Mouse (Mus musculus): Measurements from ENCODE around the gene Rimkla. TPM values are rescaled to one million over a fixed set of nuclear protein-coding genes. Genes with fewer than 3 reads are reported as not detected.

Rimkla gene
- polyA plus RNA-seq, 1 experiment from 2014 or later: 0.96 TPM

DNA sequence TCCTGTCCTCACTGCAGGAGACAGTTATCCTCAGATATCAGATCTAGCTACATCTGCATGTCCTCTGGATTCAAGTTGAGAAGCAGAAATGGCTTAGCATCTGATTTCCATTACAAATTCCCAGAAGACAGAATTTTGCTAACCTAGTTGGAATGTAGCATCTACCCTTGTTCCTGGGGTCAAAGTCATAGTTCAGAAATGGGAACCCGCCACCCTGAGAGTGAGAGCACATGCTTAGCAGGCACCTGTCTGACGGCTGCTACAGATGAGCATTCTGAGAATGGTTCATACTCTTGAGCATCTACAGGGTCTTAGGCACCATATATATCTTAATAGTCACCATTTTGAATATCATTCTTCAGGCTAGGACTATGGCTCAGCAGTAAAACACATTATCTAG is 54.5 kb downstream of the Rimkla start:
- no peak overlapping the region for H3K9ac ChIP-seq
- WGBS: 91% methylated on average over 2 of the region's 2 CpGs
- no peak overlapping the region for H3K4me2 ChIP-seq (replicated peaks)
- no peaks in the 10 kb centered on the region for H3K4me1 ChIP-seq (replicated peaks)
- no peaks in the 10 kb centered on the region for H3K36me3 ChIP-seq
- no peaks in the 10 kb centered on the region for H3K27me3 ChIP-seq (replicated peaks)
- H3K27ac ChIP-seq: no peak overlapping the region
- ATAC-seq: no peak
- H3K9me3 ChIP-seq: no peaks in the 10 kb centered on the region
- no peak overlapping the region for H3K4me3 ChIP-seq (replicated peaks)

- no peak for ATAC-seq
- H3K9ac ChIP-seq: no peak overlapping the region
- no peaks in the 10 kb centered on the region for H3K9me3 ChIP-seq
- no peaks in the 10 kb centered on the region for H3K4me1 ChIP-seq (replicated peaks)
- H3K27me3 ChIP-seq (replicated peaks): no peaks in the 10 kb centered on the region
- no peak overlapping the region for H3K4me2 ChIP-seq (replicated peaks)
- 25% methylated on average over 5 of the region's 5 CpGs for WGBS
- no peaks in the 10 kb centered on the region for H3K36me3 ChIP-seq
- no peak overlapping the region for H3K4me3 ChIP-seq (replicated peaks)
- H3K27ac ChIP-seq: no peak overlapping the region
Measured at GRCm38 (mm10) chr4:119430678-119431077, 61.8 kb downstream of the Rimkla start.

DNA sequence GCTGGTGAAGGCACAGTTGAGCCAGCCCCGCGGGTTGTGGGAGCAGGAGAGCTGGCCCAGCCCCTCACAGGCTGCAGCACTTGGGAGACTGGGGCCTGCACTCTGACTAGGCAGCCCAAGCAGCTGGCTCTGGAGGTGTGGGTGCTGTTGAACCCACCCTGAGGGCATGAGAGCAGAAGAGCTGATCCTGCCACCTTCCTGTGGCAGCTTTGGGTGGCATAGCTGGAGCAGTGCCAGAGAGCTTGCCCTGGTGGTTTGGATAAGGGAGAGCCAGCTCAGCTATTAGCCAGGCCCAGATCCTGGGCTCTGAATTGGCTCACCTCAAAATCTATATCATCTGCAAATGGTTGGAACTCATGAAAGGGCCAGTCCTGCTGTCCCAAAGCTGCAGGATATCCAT is 64.7 kb downstream of the Rimkla start:
- H3K9me3 ChIP-seq: no peaks in the 10 kb centered on the region
- WGBS: 61% methylated on average over 2 of the region's 2 CpGs
- no peak overlapping the region for H3K4me2 ChIP-seq (replicated peaks)
- no peak overlapping the region for H3K27ac ChIP-seq
- H3K27me3 ChIP-seq (replicated peaks): no peaks in the 10 kb centered on the region
- no peak for ATAC-seq
- H3K36me3 ChIP-seq: no peaks in the 10 kb centered on the region
- H3K9ac ChIP-seq: no peak overlapping the region
- no peaks in the 10 kb centered on the region; the same call in 1 of the 2 replicates for H3K4me1 ChIP-seq (replicated peaks)
- no peak overlapping the region for H3K4me3 ChIP-seq (replicated peaks)

DNA sequence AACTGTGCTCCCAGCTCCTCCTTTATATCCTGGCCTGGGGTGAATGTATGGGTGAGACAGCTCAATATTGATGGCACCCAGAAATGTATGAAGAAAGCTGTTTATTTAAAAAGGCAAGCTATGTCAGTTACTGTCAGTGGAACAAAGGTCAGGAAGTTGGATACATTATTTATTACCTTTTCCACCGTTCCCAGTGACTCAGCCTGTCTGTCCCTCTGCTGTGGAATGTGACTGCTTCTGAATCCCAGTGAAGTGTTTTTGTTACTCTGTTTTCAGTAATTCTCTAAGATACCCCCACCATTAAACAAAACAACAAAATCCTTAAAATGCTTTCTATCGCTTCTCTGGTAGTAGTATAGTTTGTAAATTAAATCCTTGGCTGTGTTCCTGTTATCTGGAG is 66.8 kb downstream of the Rimkla start:
- H3K4me3 ChIP-seq (replicated peaks): no peak overlapping the region
- H3K27ac ChIP-seq: no peak overlapping the region
- no peak overlapping the region for H3K9ac ChIP-seq
- no peak for ATAC-seq
- peaks cover 4% of the 10 kb centered on the region for H3K4me1 ChIP-seq (replicated peaks)
- no peaks in the 10 kb centered on the region for H3K9me3 ChIP-seq
- WGBS: 33% methylated on average over 2 of the region's 2 CpGs
- H3K4me2 ChIP-seq (replicated peaks): no peak overlapping the region
- H3K36me3 ChIP-seq: no peaks in the 10 kb centered on the region
- H3K27me3 ChIP-seq (replicated peaks): no peaks in the 10 kb centered on the region

GRCm38 (mm10) chr4:119425077-119425476 is 67.4 kb downstream of the Rimkla start:
- ATAC-seq: no peak
- H3K27ac ChIP-seq: no peak overlapping the region
- 83% methylated on average over 2 of the region's 2 CpGs for WGBS
- no peaks in the 10 kb centered on the region for H3K27me3 ChIP-seq (replicated peaks)
- no peaks in the 10 kb centered on the region for H3K36me3 ChIP-seq
- H3K9ac ChIP-seq: no peak overlapping the region
- H3K9me3 ChIP-seq: no peaks in the 10 kb centered on the region
- peaks cover 4% of the 10 kb centered on the region for H3K4me1 ChIP-seq (replicated peaks)
- H3K4me3 ChIP-seq (replicated peaks): no peak overlapping the region
- no peak overlapping the region for H3K4me2 ChIP-seq (replicated peaks)

DNA sequence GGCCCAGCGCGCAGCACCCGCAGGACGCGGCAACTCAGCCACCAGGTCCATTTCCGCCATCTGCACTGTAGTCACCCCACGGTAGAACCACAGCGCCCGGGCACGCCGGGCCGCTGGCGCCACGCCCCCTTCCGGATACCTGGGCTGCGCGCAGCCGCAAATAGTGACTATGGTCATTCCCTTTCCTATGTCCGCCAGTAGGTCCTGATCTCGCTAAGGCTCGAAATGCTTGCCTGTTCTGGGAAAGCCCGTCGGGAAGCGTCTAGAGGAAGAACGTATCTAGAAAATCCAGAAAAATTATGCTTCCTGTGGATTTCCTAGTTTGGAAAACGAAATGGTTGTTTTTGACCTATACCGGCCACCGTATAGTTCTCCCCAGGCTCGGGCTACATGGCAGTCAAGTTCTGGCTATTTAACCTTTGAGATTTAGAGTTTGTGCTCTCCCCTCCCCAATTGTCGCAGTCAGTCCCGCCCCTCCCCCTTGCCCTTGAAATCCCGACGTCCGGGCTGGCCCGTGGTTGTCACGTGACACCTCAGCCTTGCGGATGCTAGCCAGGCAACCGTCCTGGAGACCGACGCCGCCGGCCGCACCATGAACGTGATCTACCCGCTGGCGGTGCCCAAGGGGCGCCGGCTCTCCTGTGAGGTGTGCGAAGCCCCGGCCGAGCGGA is 70.0 kb downstream of the Rimkla start, which contains the start of the genes Ppcs and Zmynd12:
Ppcs (minus strand) TSS at position 127 of the 671 bp plus-strand sequence.
Zmynd12 (plus strand) TSS at position 521 of the 671 bp plus-strand sequence.
- peak within 1 kb of the TSS; percentile 79 for H3K4me3 ChIP-seq (replicated peaks)
- H3K27me3 ChIP-seq (replicated peaks): no peaks in the 10 kb centered on the region
- peak within 1 kb of the TSS; percentile 78 for H3K4me2 ChIP-seq (replicated peaks)
- H3K4me1 ChIP-seq (replicated peaks): peaks cover 4% of the 10 kb centered on the region
- peak; percentile 98 for ATAC-seq
- H3K36me3 ChIP-seq: no peaks in the 10 kb centered on the region
- WGBS: under 1% methylated on average over 52 of the region's 52 CpGs
- peak within 1 kb of the TSS; percentile 85 for H3K27ac ChIP-seq
- H3K9ac ChIP-seq: peak within 1 kb of the TSS; percentile 88
- H3K9me3 ChIP-seq: no peaks in the 10 kb centered on the region

DNA sequence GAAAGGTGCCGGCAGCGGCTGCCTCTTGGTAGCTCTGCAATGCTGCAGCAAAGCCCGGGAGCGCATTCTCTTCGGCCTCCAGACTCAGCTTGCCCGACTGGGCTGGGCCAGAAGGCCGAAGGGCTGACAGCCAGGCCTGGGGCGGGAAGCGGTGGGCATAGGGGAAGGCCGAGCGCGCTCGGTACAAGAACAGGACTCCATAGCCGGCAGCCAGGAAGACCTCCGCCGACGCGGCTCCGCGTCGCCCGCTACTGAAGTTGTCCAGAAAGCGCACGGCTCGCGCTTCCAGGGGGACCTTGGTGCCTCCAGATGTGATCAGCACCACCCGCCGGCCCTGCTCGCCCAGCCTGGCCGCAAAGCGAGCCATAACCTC is 70.5 kb downstream of the Rimkla start:
- WGBS: under 1% methylated on average over 31 of the region's 31 CpGs
- Histone ChIP-seq H3K9me3 (no peaks in the 10 kb centered on the region), H3K9ac (peak overlapping the region; percentile 88), H3K4me3 (replicated peaks) (peak overlapping the region; percentile 79), H3K4me1 (replicated peaks) (peaks cover 4% of the 10 kb centered on the region), H3K4me2 (replicated peaks) (peak overlapping the region; percentile 78), H3K27me3 (replicated peaks) (no peaks in the 10 kb centered on the region), H3K36me3 (no peaks in the 10 kb centered on the region), H3K27ac (peak overlapping the region; percentile 85)
- ATAC-seq: peak; percentile 68

- 19% methylated on average over 3 of the region's 3 CpGs for WGBS
- Histone ChIP-seq H3K27me3 (replicated peaks) (no peaks in the 10 kb centered on the region), H3K9ac (peak overlapping the region; percentile 88), H3K36me3 (no peaks in the 10 kb centered on the region), H3K4me2 (replicated peaks) (peak overlapping the region; percentile 78), H3K4me1 (replicated peaks) (peaks cover 4% of the 10 kb centered on the region), H3K4me3 (replicated peaks) (peak overlapping the region; percentile 79), H3K27ac (no peak overlapping the region), H3K9me3 (no peaks in the 10 kb centered on the region)
- no peak for ATAC-seq
Measured at GRCm38 (mm10) chr4:119421191-119421590, 71.2 kb downstream of the Rimkla start.

- ATAC-seq: no peak
- WGBS: 87% methylated on average over 3 of the region's 3 CpGs
- peaks cover 8% of the 10 kb centered on the region for H3K4me1 ChIP-seq (replicated peaks)
- no peak overlapping the region for H3K4me3 ChIP-seq (replicated peaks)
- no peaks in the 10 kb centered on the region for H3K9me3 ChIP-seq
- H3K36me3 ChIP-seq: no peaks in the 10 kb centered on the region
- H3K27me3 ChIP-seq (replicated peaks): no peaks in the 10 kb centered on the region
- H3K4me2 ChIP-seq (replicated peaks): no peak overlapping the region
- H3K9ac ChIP-seq: no peak overlapping the region
- H3K27ac ChIP-seq: no peak overlapping the region
Measured at GRCm38 (mm10) chr4:119417894-119418293, 74.5 kb downstream of the Rimkla start.

DNA sequence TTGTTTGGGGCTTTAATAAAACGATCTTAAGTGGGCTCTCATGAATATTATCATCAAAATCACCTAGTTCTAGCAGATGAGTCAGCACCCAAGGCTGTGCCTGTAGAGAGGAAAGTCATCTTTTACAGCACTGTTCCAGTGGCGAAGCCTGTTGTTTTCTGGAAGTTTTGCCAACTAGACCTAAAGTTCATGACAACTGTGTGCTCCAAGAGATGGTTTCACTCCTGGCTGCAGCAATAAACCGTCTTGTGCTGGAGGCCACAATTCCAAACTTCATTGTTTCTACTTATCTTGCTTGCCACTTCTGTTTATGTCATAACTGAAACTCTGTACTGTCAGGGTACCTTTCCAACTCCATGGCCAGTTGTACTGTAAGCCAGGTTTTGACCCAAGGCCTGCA is 75.2 kb downstream of the Rimkla start:
- no peak overlapping the region for H3K27ac ChIP-seq
- H3K4me3 ChIP-seq (replicated peaks): no peak overlapping the region
- no peak for ATAC-seq
- H3K36me3 ChIP-seq: no peaks in the 10 kb centered on the region
- 70% methylated on average over 3 of the region's 3 CpGs for WGBS
- H3K4me1 ChIP-seq (replicated peaks): peaks cover 8% of the 10 kb centered on the region
- no peaks in the 10 kb centered on the region for H3K9me3 ChIP-seq
- H3K9ac ChIP-seq: no peak overlapping the region
- H3K4me2 ChIP-seq (replicated peaks): no peak overlapping the region
- no peaks in the 10 kb centered on the region for H3K27me3 ChIP-seq (replicated peaks)

Other genes with a start within 250 kb of the Rimkla start
- 0.08 and 0.14 TPM in 2 replicates for gene Cldn19, start 237.2 kb downstream of the Rimkla start, polyA plus RNA-seq (2015; fragmentation: Nextera tagmentation; extraction: Ambion mirVana)
- 627 and 712 TPM in 2 replicates for gene Ybx1, start 198.0 kb downstream of the Rimkla start, polyA plus RNA-seq (2015; fragmentation: Nextera tagmentation; extraction: Ambion mirVana)
- 88.1 and 102 TPM in 2 replicates for gene Ppih, start 172.1 kb downstream of the Rimkla start, polyA plus RNA-seq (2015; fragmentation: Nextera tagmentation; extraction: Ambion mirVana)
- gene Ccdc30, start 77.1 kb downstream of the Rimkla start, polyA plus RNA-seq (2015; fragmentation: Nextera tagmentation; extraction: Ambion mirVana): 5.2 and 5.5 TPM in 2 replicates
- gene Ppcs, start 70.2 kb downstream of the Rimkla start, polyA plus RNA-seq (2015; fragmentation: Nextera tagmentation; extraction: Ambion mirVana): 40.9 and 43.8 TPM in 2 replicates
- 0.56 and 0.57 TPM in 2 replicates for gene Zmynd12, start 69.8 kb downstream of the Rimkla start, polyA plus RNA-seq (2015; fragmentation: Nextera tagmentation; extraction: Ambion mirVana)
- 17.5 and 18.2 TPM in 2 replicates for gene Foxj3, start 44.4 kb upstream of the Rimkla start, polyA plus RNA-seq (2015; fragmentation: Nextera tagmentation; extraction: Ambion mirVana)
- 2.8 and 4.4 TPM in 2 replicates for gene Frg2f1, start 46.9 kb upstream of the Rimkla start, polyA plus RNA-seq (2015; fragmentation: Nextera tagmentation; extraction: Ambion mirVana)
- 175 and 231 TPM in 2 replicates for gene Guca2a, start 145.1 kb upstream of the Rimkla start, polyA plus RNA-seq (2015; fragmentation: Nextera tagmentation; extraction: Ambion mirVana)
- 37.5 and 60.8 TPM in 2 replicates for gene Guca2b, start 166.3 kb upstream of the Rimkla start, polyA plus RNA-seq (2015; fragmentation: Nextera tagmentation; extraction: Ambion mirVana)
- gene Hivep3, start 241.2 kb upstream of the Rimkla start, polyA plus RNA-seq (2015; fragmentation: Nextera tagmentation; extraction: Ambion mirVana): 5.0 and 5.4 TPM in 2 replicates

Measured in intestine, embryonic 15.5 days (tissue).